Mouse (Mus musculus) embryonic facial prominence, embryonic 14.5 days (tissue): ENCODE data around the gene Psma6. TPM values are rescaled to one million over a fixed set of nuclear protein-coding genes. Genes with fewer than 3 reads are reported as not detected.

Experiments
- ATAC-seq: fragments of 200-750 bp; cut with Nextera tagmentation; 2 replicates; pipeline ENCODE4 v1.8.0; 2017; ENCODE audit warnings: low read depth, moderate number of reproducible peaks, moderate TSS enrichment
- DNase-seq: peaks from one replicate; pipeline ENCODE4 v3.0.0-alpha.2; 2015; ENCODE audit warnings: low spot score
- H3K27ac ChIP-seq: fragments of 300-500 bp; sonication (generic); replicated peaks from 2 replicates; pipeline ENCODE4 v1.5.1; 2014; ENCODE audit warnings: low read depth, mild to moderate bottlenecking, low read length, moderate library complexity
- H3K27me3 ChIP-seq: fragments of 300-500 bp; sonication (generic); replicated peaks from 2 replicates; pipeline ENCODE4 v1.6.1; 2014; ENCODE audit warnings: low read length; ENCODE audit not compliant: control insufficient read depth, insufficient read depth
- H3K36me3 ChIP-seq: fragments of 300-500 bp; sonication (generic); 2 replicates; pipeline ENCODE4 v1.6.1; 2014; ENCODE audit warnings: low read length, mixed read lengths; ENCODE audit not compliant: control insufficient read depth, insufficient read depth
- H3K4me1 ChIP-seq: fragments of 300-500 bp; sonication (generic); 2 replicates; pipeline ENCODE4 v1.6.1; 2014; ENCODE audit warnings: antibody characterized with exemption, low read length; ENCODE audit not compliant: control insufficient read depth, insufficient read depth
- H3K4me2 ChIP-seq: fragments of 300-500 bp; sonication (generic); 2 replicates; pipeline ENCODE4 v1.6.1; 2014; ENCODE audit warnings: low read depth, mild to moderate bottlenecking, low read length, moderate library complexity, mixed read lengths
- H3K4me3 ChIP-seq: fragments of 300-500 bp; sonication (generic); 2 replicates; pipeline ENCODE4 v1.5.1; 2014; ENCODE audit warnings: low read depth, mild to moderate bottlenecking, low read length
- H3K9ac ChIP-seq: fragments of 300-500 bp; sonication (generic); 2 replicates; pipeline ENCODE4 v1.6.1; 2014; ENCODE audit warnings: low read depth, mild to moderate bottlenecking, low read length, moderate library complexity, mixed read lengths
- H3K9me3 ChIP-seq: fragments of 300-500 bp; sonication (generic); 2 replicates; pipeline ENCODE4 v1.6.1; 2016; ENCODE audit warnings: low read length; ENCODE audit not compliant: control insufficient read depth
- WGBS: fragments of 180-500 bp; shearing (Covaris S2); extraction: QIAGEN DNeasy Blood & Tissue Kit; methylation state at CpG from one replicate; pipeline ENCODE4 v1.1.7; 2014; 5-methylcytosine and 5-hydroxymethylcytosine counted together
- polyA plus RNA-seq: library from polyadenylated mRNA; unstranded; fragments of >200 nt; fragmentation: Nextera tagmentation; extraction: Ambion mirVana; gene quantifications from 2 replicates; pipeline ENCODE4 v1.2.1, GENCODE M21; 2014

Gene Psma6
- polyA plus RNA-seq, 1 experiment from 2014 or later: 404 TPM

- no peak for ATAC-seq
- Histone ChIP-seq H3K36me3 (no peaks in the 10 kb centered on the region), H3K4me3 (no peak overlapping the region), H3K27ac (peak overlapping the region; percentile 75), H3K9ac (no peak overlapping the region), H3K9me3 (no peaks in the 10 kb centered on the region), H3K27me3 (no peaks in the 10 kb centered on the region), H3K4me1 (peaks cover 40% of the 10 kb centered on the region), H3K4me2 (no peak overlapping the region)
- DNase-seq: no peak
- WGBS: 69% methylated on average over 11 of the region's 11 CpGs
These were observed 63.4 kb downstream of the Psma6 start for GRCm38 (mm10) chr12:55447396-55447760.

- Histone ChIP-seq H3K4me2 (no peak overlapping the region), H3K36me3 (no peaks in the 10 kb centered on the region), H3K27me3 (no peaks in the 10 kb centered on the region), H3K27ac (no peak overlapping the region), H3K4me1 (peaks cover 40% of the 10 kb centered on the region), H3K4me3 (no peak overlapping the region), H3K9ac (no peak overlapping the region), H3K9me3 (no peaks in the 10 kb centered on the region)
- DNase-seq: no peak
- 85% methylated on average over 2 of the region's 2 CpGs for WGBS
- no peak for ATAC-seq
These were observed 64.4 kb downstream of the Psma6 start for GRCm38 (mm10) chr12:55448457-55448856.

- H3K4me2 ChIP-seq: no peak overlapping the region
- no peaks in the 10 kb centered on the region for H3K27me3 ChIP-seq
- no peaks in the 10 kb centered on the region for H3K36me3 ChIP-seq
- DNase-seq: no peak
- H3K9ac ChIP-seq: no peak overlapping the region
- 90% methylated on average over 2 of the region's 2 CpGs for WGBS
- H3K4me3 ChIP-seq: no peak overlapping the region
- no peak for ATAC-seq
- H3K9me3 ChIP-seq: no peaks in the 10 kb centered on the region
- peaks cover 41% of the 10 kb centered on the region for H3K4me1 ChIP-seq
- no peak overlapping the region for H3K27ac ChIP-seq
These were observed 65.0 kb downstream of the Psma6 start for GRCm38 (mm10) chr12:55449048-55449447.

- WGBS: 47% methylated on average over 16 of the region's 16 CpGs
- H3K9me3 ChIP-seq: no peaks in the 10 kb centered on the region
- H3K36me3 ChIP-seq: no peaks in the 10 kb centered on the region
- peaks cover 41% of the 10 kb centered on the region for H3K4me1 ChIP-seq
- DNase-seq: no peak
- no peaks in the 10 kb centered on the region for H3K27me3 ChIP-seq
- 0 out of 2 replicates have a peak overlapping the region, but pooled peaks have one; percentile 11 for H3K4me2 ChIP-seq
- H3K27ac ChIP-seq: no peak overlapping the region
- H3K9ac ChIP-seq: no peak overlapping the region
- ATAC-seq: no peak
- H3K4me3 ChIP-seq: no peak overlapping the region
These were observed 66.4 kb downstream of the Psma6 start for GRCm38 (mm10) chr12:55450421-55450820.

- Histone ChIP-seq H3K9ac (no peak overlapping the region), H3K27me3 (no peaks in the 10 kb centered on the region), H3K4me2 (no peak overlapping the region), H3K36me3 (no peaks in the 10 kb centered on the region), H3K4me3 (no peak overlapping the region), H3K27ac (peak overlapping the region; percentile 68), H3K4me1 (peaks cover 24% of the 10 kb centered on the region), H3K9me3 (no peaks in the 10 kb centered on the region)
- 22% methylated on average over 5 of the region's 5 CpGs for whole genome bisulfite sequencing
- ATAC-seq: no peak
- no peak for DNase-seq
These were observed 68.8 kb downstream of the Psma6 start for GRCm38 (mm10) chr12:55452839-55453238.

- Histone ChIP-seq H3K9ac (no peak overlapping the region), H3K9me3 (no peaks in the 10 kb centered on the region), H3K27ac (0 out of 2 replicates have a peak overlapping the region, but pooled peaks have one; percentile 10), H3K4me2 (no peak overlapping the region), H3K4me3 (no peak overlapping the region), H3K27me3 (no peaks in the 10 kb centered on the region), H3K36me3 (no peaks in the 10 kb centered on the region), H3K4me1 (peaks cover 24% of the 10 kb centered on the region)
- DNase-seq (no peak), ATAC-seq (no peak)
- 36% methylated on average over 4 of the region's 4 CpGs for WGBS
These were observed 69.9 kb downstream of the Psma6 start for GRCm38 (mm10) chr12:55453924-55454323.

GRCm38 (mm10) chr12:55455206-55455605 is 71.2 kb downstream of the Psma6 start:
- Histone ChIP-seq H3K4me1 (peaks cover 29% of the 10 kb centered on the region), H3K4me3 (no peak overlapping the region), H3K36me3 (no peaks in the 10 kb centered on the region), H3K27me3 (no peaks in the 10 kb centered on the region), H3K4me2 (no peak overlapping the region), H3K9ac (no peak overlapping the region), H3K27ac (no peak overlapping the region), H3K9me3 (no peaks in the 10 kb centered on the region)
- DNase-seq (no peak), ATAC-seq (no peak)
- 58% methylated on average over 9 of the region's 10 CpGs for WGBS

GRCm38 (mm10) chr12:55456136-55456535 is 72.1 kb downstream of the Psma6 start:
- H3K9me3 ChIP-seq: no peaks in the 10 kb centered on the region
- H3K36me3 ChIP-seq: no peaks in the 10 kb centered on the region
- H3K27ac ChIP-seq: no peak overlapping the region
- WGBS: 52% methylated on average over 3 of the region's 3 CpGs
- peaks cover 35% of the 10 kb centered on the region for H3K4me1 ChIP-seq
- ATAC-seq: no peak
- DNase-seq: no peak
- H3K9ac ChIP-seq: no peak overlapping the region
- H3K4me2 ChIP-seq: no peak overlapping the region
- H3K27me3 ChIP-seq: no peaks in the 10 kb centered on the region
- H3K4me3 ChIP-seq: no peak overlapping the region

GRCm38 (mm10) chr12:55456893-55457292 is 72.9 kb downstream of the Psma6 start:
- Histone ChIP-seq H3K9me3 (no peaks in the 10 kb centered on the region), H3K4me1 (peaks cover 41% of the 10 kb centered on the region), H3K4me2 (no peak overlapping the region), H3K4me3 (no peak overlapping the region), H3K9ac (no peak overlapping the region), H3K36me3 (no peaks in the 10 kb centered on the region), H3K27ac (no peak overlapping the region), H3K27me3 (no peaks in the 10 kb centered on the region)
- ATAC-seq (no peak), DNase-seq (no peak)
- 85% methylated on average over 5 of the region's 5 CpGs for WGBS
